Mouse (Mus musculus) midbrain, embryonic 16.5 days (tissue): ENCODE measurements at regions not wholly inside any gene's neighbourhood (a gene's known extent, or its start where the extent isn't known, plus 50 kb on each side); places are given as distances from the start of the nearest gene placed in this dataset.
A peak's percentile ranks its signal among the peaks of the same experiment; 100 is the strongest.

Experiments used
- ATAC-seq: fragments of 200-750 bp; cut with Nextera tagmentation; 2 replicates; pipeline ENCODE4 v1.8.0; 2017; ENCODE audit warnings: moderate TSS enrichment
- H3K27ac ChIP-seq: fragments of 300-500 bp; sonication (generic); 2 replicates; pipeline ENCODE4 v1.5.1; 2014; ENCODE audit warnings: mild to moderate bottlenecking, low read length, mixed read lengths
- H3K27me3 ChIP-seq: fragments of 300-500 bp; sonication (generic); 2 replicates; pipeline ENCODE4 v1.6.1; 2014; ENCODE audit warnings: low read depth, low read length, mixed read lengths; ENCODE audit not compliant: control insufficient read depth, insufficient read depth
- H3K36me3 ChIP-seq: fragments of 300-500 bp; sonication (generic); 2 replicates; pipeline ENCODE4 v1.6.1; 2014; ENCODE audit warnings: mild to moderate bottlenecking, low read length, moderate library complexity, mixed read lengths; ENCODE audit not compliant: control insufficient read depth, insufficient read depth
- H3K4me1 ChIP-seq: fragments of 300-500 bp; sonication (generic); 2 replicates; pipeline ENCODE4 v1.6.1; 2014; ENCODE audit warnings: mild to moderate bottlenecking, low read length, mixed read lengths; ENCODE audit not compliant: control insufficient read depth, insufficient read depth
- H3K4me2 ChIP-seq: fragments of 300-500 bp; sonication (generic); 2 replicates; pipeline ENCODE4 v1.6.1; 2014; ENCODE audit warnings: mild to moderate bottlenecking, low read length, mixed read lengths
- H3K4me3 ChIP-seq: fragments of 300-500 bp; sonication (generic); 2 replicates; pipeline ENCODE4 v1.5.1; 2014; ENCODE audit warnings: low read depth, mild to moderate bottlenecking, low read length, moderate library complexity, mixed read lengths
- H3K9ac ChIP-seq: fragments of 300-500 bp; sonication (generic); 2 replicates; pipeline ENCODE4 v1.6.1; 2014; ENCODE audit warnings: low read depth, low read length, mixed read lengths
- H3K9me3 ChIP-seq: fragments of 300-500 bp; sonication (generic); replicated peaks from 2 replicates; pipeline ENCODE4 v1.6.1; 2014; ENCODE audit warnings: mild to moderate bottlenecking, low read length, mixed read lengths; ENCODE audit not compliant: control insufficient read depth, poor library complexity, severe bottlenecking
- WGBS: fragments of 180-500 bp; shearing (Covaris S2); extraction: QIAGEN DNeasy Blood & Tissue Kit; methylation state at CpG from one replicate; pipeline ENCODE4 v1.1.7; 2014; 5-methylcytosine and 5-hydroxymethylcytosine counted together

DNA sequence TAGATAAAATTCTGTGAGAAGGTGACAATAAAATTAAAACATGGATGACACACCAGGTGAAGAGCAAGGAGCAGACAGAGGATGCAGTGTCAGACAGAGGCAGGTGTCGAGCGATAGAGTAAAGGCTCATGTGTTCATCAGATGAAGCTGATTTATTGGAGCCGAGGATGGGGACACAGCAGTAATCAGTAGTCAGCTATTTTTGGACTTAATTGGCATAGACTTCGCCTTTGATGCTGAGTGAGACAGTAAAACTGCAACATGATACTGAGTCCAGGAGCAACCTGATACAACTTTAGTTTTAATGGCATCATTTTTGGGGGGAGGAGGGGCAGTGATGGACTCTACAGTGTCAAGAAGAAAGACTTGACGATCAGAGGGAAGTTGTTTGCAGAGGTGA is 272.6 kb upstream of the Spock3 start:
- Histone ChIP-seq H3K4me3 (no peak overlapping the region), H3K4me1 (no peaks in the 10 kb centered on the region), H3K36me3 (no peaks in the 10 kb centered on the region), H3K9ac (no peak overlapping the region), H3K4me2 (no peak overlapping the region), H3K27ac (no peak overlapping the region), H3K27me3 (no peaks in the 10 kb centered on the region), H3K9me3 (no peaks in the 10 kb centered on the region)
- 0 out of 2 replicates have a peak, but pooled peaks have one; percentile 11 for ATAC-seq
- 80% methylated on average over 5 of the region's 5 CpGs for WGBS

DNA sequence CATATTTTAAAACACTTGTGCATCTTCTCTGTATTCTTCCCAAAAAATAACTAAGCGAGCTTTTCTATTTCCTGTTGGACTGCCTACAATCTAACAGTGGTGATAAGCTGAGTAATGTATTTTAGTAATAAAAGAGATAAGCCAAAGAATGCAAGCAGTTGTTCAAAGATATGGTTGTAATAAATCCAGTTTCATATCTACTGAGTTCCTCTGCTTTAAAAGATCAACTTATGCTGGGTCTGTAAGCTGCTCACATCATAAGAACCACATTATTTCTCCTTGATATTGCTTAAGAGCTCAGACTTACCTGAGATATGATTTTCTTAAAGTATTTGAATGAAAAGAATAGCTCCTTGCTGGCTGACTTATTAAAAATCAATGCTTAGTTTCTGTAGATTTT is 266.6 kb upstream of the Spock3 start:
- no peaks in the 10 kb centered on the region for H3K36me3 ChIP-seq
- H3K27ac ChIP-seq, result no peak overlapping the region
- no peak overlapping the region for H3K9ac ChIP-seq
- H3K4me1 ChIP-seq, result no peaks in the 10 kb centered on the region
- H3K27me3 ChIP-seq, result no peaks in the 10 kb centered on the region
- H3K4me3 ChIP-seq, result no peak overlapping the region
- no peak for ATAC-seq
- H3K4me2 ChIP-seq, result no peak overlapping the region
- no peaks in the 10 kb centered on the region for H3K9me3 ChIP-seq
- 90% methylated on average over 1 of the region's 1 CpGs for WGBS

DNA sequence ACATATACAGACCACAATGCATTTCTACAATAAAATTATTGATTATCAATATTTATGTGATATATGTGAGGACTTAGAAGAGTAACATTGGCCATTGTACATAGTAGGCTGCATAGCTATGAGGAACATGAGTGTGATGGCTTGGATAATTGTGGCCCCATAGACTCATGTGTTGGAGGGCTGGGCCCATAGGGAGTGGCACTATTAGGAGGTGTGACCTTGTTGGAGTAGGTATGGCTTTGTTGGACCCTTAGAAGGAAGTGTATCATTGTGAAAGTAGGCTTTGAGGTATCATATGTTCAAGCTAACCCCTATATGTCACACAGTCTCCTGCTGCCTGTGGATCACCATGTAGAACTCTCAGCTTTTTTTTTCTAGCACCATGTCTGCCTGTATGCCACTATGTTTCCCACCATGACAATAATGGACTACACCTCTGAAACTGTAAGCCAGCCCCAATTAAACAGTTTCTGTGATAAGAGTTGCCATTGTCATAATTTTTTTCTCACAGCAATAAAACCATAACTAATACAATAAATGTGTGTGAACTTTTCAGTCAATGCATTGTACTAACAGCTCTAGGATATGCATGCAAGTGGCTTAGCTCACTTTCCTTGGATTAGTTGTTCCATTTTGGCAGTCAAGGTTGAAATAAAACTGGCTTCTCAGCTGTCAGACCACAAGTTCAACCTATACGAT is 265.3 kb upstream of the Spock3 start:
- H3K4me1 ChIP-seq, result no peaks in the 10 kb centered on the region
- no peak overlapping the region for H3K27ac ChIP-seq
- no peak overlapping the region for H3K9ac ChIP-seq
- H3K4me3 ChIP-seq, result no peak overlapping the region
- WGBS, result 82% methylated on average over 1 of the region's 1 CpGs
- H3K9me3 ChIP-seq, result no peaks in the 10 kb centered on the region
- H3K27me3 ChIP-seq, result no peaks in the 10 kb centered on the region
- ATAC-seq, result no peak
- H3K4me2 ChIP-seq, result no peak overlapping the region
- H3K36me3 ChIP-seq, result no peaks in the 10 kb centered on the region

DNA sequence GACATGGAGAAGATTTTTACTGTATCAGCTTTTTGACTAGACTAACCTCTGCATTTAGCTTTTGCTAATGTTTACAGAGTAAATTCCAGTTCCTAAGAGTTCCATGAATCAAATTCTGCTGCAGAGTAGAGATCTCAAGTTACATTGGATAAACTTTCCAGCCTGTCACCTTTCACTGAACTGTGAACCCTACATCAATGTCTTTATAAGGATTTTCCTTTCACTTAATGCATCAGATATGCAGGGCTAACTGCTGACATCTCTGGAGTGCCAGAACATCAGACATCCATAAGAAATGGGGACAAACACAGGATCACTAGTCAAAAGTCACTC is 264.8 kb upstream of the Spock3 start:
- Histone ChIP-seq H3K27ac (no peak overlapping the region), H3K27me3 (no peaks in the 10 kb centered on the region), H3K9ac (no peak overlapping the region), H3K36me3 (no peaks in the 10 kb centered on the region), H3K4me1 (no peaks in the 10 kb centered on the region), H3K4me3 (no peak overlapping the region), H3K4me2 (no peak overlapping the region), H3K9me3 (no peaks in the 10 kb centered on the region)
- ATAC-seq, result no peak
